ENCODE assay signal across 14 mouse cellular contexts in the genomic region with DNA sequence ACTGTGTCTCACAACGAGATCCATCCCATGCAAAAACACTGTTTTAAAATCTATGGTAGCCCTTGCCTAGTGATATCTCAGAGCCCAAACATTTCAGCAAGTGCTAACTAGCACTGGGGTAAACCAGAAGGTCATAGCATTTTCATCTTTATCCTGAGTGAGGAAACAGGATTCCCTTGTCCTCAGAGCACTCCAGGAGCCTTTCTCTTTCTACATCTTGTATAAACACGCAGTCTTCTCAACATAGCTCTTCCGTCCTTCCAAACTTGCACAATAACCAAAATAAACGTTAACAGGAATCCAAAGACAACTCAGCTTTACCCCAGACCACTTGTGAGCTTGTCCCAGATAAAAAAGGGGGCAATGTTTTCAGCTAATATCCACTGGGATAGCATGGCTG.
DNase-seq lines count a peak whose midpoint lies in the region; ATAC-seq and TF ChIP-seq lines count a peak whose summit lies in the region.
"Had no signal": no experiment of that assay in that cellular context is flagged by ENCODE, and none has a peak within 500 bp of the region (broad histone marks: within the 10 kb centered on the region; RNA-seq: fewer than 3 reads in every experiment).

No protein-coding gene starts in this region.

- ATAC-seq in intestine, postnatal 0 days, result no peak
- ATAC-seq: forebrain, embryonic 13.5 days; midbrain, embryonic 16.5 days had no signal

- no peak overlapping the region for H3K9ac ChIP-seq in heart, adult 2 months (ENCODE audit: low read depth, low read length)
- no peak overlapping the region for H3K9ac ChIP-seq in liver, adult 2 months (ENCODE audit: low read depth, low read length)
- no peak overlapping the region for H3K9ac ChIP-seq in intestine, postnatal 0 days (ENCODE audit: low read depth, low read length)
- H3K9ac ChIP-seq: forebrain, embryonic 13.5 days; liver, embryonic 15.5 days had no signal

- H3K9me3 ChIP-seq in embryonic facial prominence, embryonic 10.5 days, result no peaks in the 10 kb centered on the region
- H3K9me3 ChIP-seq in intestine, postnatal 0 days (ENCODE audit: control insufficient read depth), result no peaks in the 10 kb centered on the region
- H3K9me3 ChIP-seq: forebrain, embryonic 13.5 days; liver, embryonic 15.5 days had no signal

- H3K27me3 ChIP-seq in heart, adult 2 months (ENCODE audit: control insufficient read depth, insufficient read depth, low read length), result no peaks in the 10 kb centered on the region
- H3K27me3 ChIP-seq in liver, adult 2 months (ENCODE audit: control insufficient read depth, insufficient read depth, low read length), result no peaks in the 10 kb centered on the region
- H3K27me3 ChIP-seq in embryonic facial prominence, embryonic 10.5 days (replicated peaks; ENCODE audit: low read depth, poor library complexity, severe bottlenecking), result no peaks in the 10 kb centered on the region
- no peaks in the 10 kb centered on the region for H3K27me3 ChIP-seq in intestine, postnatal 0 days (replicated peaks; ENCODE audit: control insufficient read depth, insufficient read depth, low read length)
- H3K27me3 ChIP-seq: liver, embryonic 15.5 days had no signal

- WGBS in heart, adult 2 months, result 38% methylated on average over 4 of the region's 4 CpGs
- WGBS in liver, adult 2 months, result 41% methylated on average over 4 of the region's 4 CpGs
- 57% methylated on average over 4 of the region's 4 CpGs for WGBS in embryonic facial prominence, embryonic 10.5 days
- WGBS in intestine, postnatal 0 days, result 48% methylated on average over 4 of the region's 4 CpGs

- peaks cover 20% of the 10 kb centered on the region for H3K4me1 ChIP-seq in heart, adult 2 months (ENCODE audit: control insufficient read depth, insufficient read depth, low read length)
- peaks cover 3% of the 10 kb centered on the region; the same call in 1 of the 2 replicates for H3K4me1 ChIP-seq in liver, adult 2 months (ENCODE audit: control insufficient read depth, insufficient read depth, low read length)
- H3K4me1 ChIP-seq in embryonic facial prominence, embryonic 10.5 days, result peaks cover 78% of the 10 kb centered on the region
- H3K4me1 ChIP-seq in intestine, postnatal 0 days (replicated peaks; ENCODE audit: control insufficient read depth, insufficient read depth, low read length), result no peaks in the 10 kb centered on the region
- H3K4me1 ChIP-seq: liver, embryonic 15.5 days had no signal

- intact Hi-C loops in heart, adult 2 months (cut with DNase I), result loop anchor here (5.0 kb wide), 2 partner anchors 124 to 189 kb away; no protein-coding TSS in a partner anchor

- DNase-seq in heart, adult 2 months, result no peak
- DNase-seq in heart, adult 18-20 months, result no peak
- DNase-seq in liver, adult 2 months (ENCODE audit: extremely low read depth, low read depth, low spot score), result peak; percentile 3
- DNase-seq in liver, result no peak
- DNase-seq in embryonic facial prominence, embryonic 10.5 days (ENCODE audit: low spot score), result no peak
- DNase-seq in left cerebral cortex, adult 9 months (ENCODE audit: low spot score in 2 of 2), result no peak
- DNase-seq in thymus, postnatal 14 days, result no peak
- DNase-seq: B cell, adult 2 months; right cerebral cortex, postnatal 25 days; thymus, adult 2 months had no signal

- no peak for TF ChIP-seq EP300 in heart, adult 2 months (IDR thresholded peaks at IDR 0.05; ENCODE audit: insufficient read depth, low read depth, low read length)

- no peak overlapping the region for H3K4me3 ChIP-seq in heart, adult 2 months
- H3K4me3 ChIP-seq in liver, adult 2 months (ENCODE audit: insufficient read depth, low read depth, low read length), result no peak overlapping the region
- H3K4me3 ChIP-seq in embryonic facial prominence, embryonic 10.5 days, result no peak overlapping the region
- H3K4me3 ChIP-seq in intestine, postnatal 0 days (ENCODE audit: low read depth, low read length), result no peak overlapping the region
- H3K4me3 ChIP-seq: forebrain, embryonic 13.5 days; liver, embryonic 15.5 days had no signal

- TF ChIP-seq POLR2A in heart, adult 2 months (IDR thresholded peaks at IDR 0.05; ENCODE audit: insufficient read depth, low read depth, low read length), result no peak
- no peak for TF ChIP-seq POLR2A in liver, adult 2 months (IDR thresholded peaks at IDR 0.05; ENCODE audit: extremely low read depth, insufficient read depth, low read length)

- no peak for TF ChIP-seq CTCF in heart, adult 2 months (IDR thresholded peaks at IDR 0.05)
- TF ChIP-seq CTCF in liver, adult 2 months (IDR thresholded peaks at IDR 0.05; ENCODE audit: low read depth, low read length), result no peak
- TF ChIP-seq CTCF in intestine, postnatal 0 days (IDR thresholded peaks at IDR 0.05; ENCODE audit: low read depth), result no peak

- peaks cover 11% of the 10 kb centered on the region for H3K36me3 ChIP-seq in heart, adult 2 months (ENCODE audit: control insufficient read depth, insufficient read depth, low read length)
- H3K36me3 ChIP-seq in liver, adult 2 months (ENCODE audit: control insufficient read depth, insufficient read depth, low read length), result no peaks in the 10 kb centered on the region
- no peaks in the 10 kb centered on the region for H3K36me3 ChIP-seq in embryonic facial prominence, embryonic 10.5 days (replicated peaks)
- H3K36me3 ChIP-seq in intestine, postnatal 0 days (ENCODE audit: control insufficient read depth, insufficient read depth), result no peaks in the 10 kb centered on the region
- H3K36me3 ChIP-seq: liver, embryonic 15.5 days had no signal

- H3K79me2 ChIP-seq in heart, adult 2 months (replicated peaks; ENCODE audit: control insufficient read depth, insufficient read depth, low read length), result no peaks in the 10 kb centered on the region
- H3K79me2 ChIP-seq in liver, adult 2 months (ENCODE audit: control insufficient read depth, insufficient read depth, low read length), result no peaks in the 10 kb centered on the region

- H3K27ac ChIP-seq in heart, adult 2 months, result peak overlapping the region; percentile 90
- H3K27ac ChIP-seq in liver, adult 2 months (replicated peaks; ENCODE audit: insufficient read depth, low read depth, low read length), result peak overlapping the region; percentile 31; the same call in 1 of the 2 replicates
- peak overlapping the region; percentile 88 for H3K27ac ChIP-seq in embryonic facial prominence, embryonic 10.5 days (replicated peaks)
- peak overlapping the region; percentile 23; the same call in 1 of the 2 replicates for H3K27ac ChIP-seq in intestine, postnatal 0 days (ENCODE audit: low read depth, low read length)
- H3K27ac ChIP-seq: forebrain, embryonic 13.5 days; liver, embryonic 15.5 days had no signal

- no peak overlapping the region for H3K4me2 ChIP-seq in intestine, postnatal 0 days (replicated peaks; ENCODE audit: low read depth)
- H3K4me2 ChIP-seq: forebrain, embryonic 13.5 days; liver, embryonic 15.5 days had no signal

Comparison
In these comparisons a context has a peak if more than half of its experiments do, and no peak if none do; other contexts are left out.
1. H3K27ac ChIP-seq: peak in every context shown above with its lines; median percentile 90 in heart, adult 2 months; 88 in embryonic facial prominence, embryonic 10.5 days; 31 in liver, adult 2 months; 23 in intestine, postnatal 0 days.